Mouse (Mus musculus) cerebellum, adult 2 months (tissue): ENCODE results near the gene Slc10a7. TPM values are rescaled to one million over a fixed set of nuclear protein-coding genes. Genes with fewer than 3 reads are reported as not detected.

Source experiments
- DNase-seq, 2 experiments: peaks; one replicate each; pipeline ENCODE4 v3.0.0; 2021
- H3K27ac ChIP-seq: fragments of 200-500 bp; 2 replicates; pipeline ENCODE4 v1.5.1; 2012; ENCODE audit warnings: low read length, control low read depth, inconsistent platforms; ENCODE audit not compliant: insufficient read depth
- H3K27me3 ChIP-seq: fragments of 200-500 bp; 2 replicates; pipeline ENCODE4 v1.6.1; 2012; ENCODE audit warnings: inconsistent platforms, mild to moderate bottlenecking, low read length, moderate library complexity; ENCODE audit not compliant: control insufficient read depth, insufficient read depth
- H3K4me1 ChIP-seq: fragments of 200-500 bp; 2 replicates; pipeline ENCODE4 v1.6.1; 2011; ENCODE audit warnings: low read length; ENCODE audit not compliant: control insufficient read depth, insufficient read depth
- H3K4me3 ChIP-seq: fragments of 200-500 bp; replicated peaks from 2 replicates; pipeline ENCODE3; 2011; ENCODE audit warnings: mild to moderate bottlenecking, low read depth, low read length, control low read depth; ENCODE audit not compliant: insufficient read depth
- CTCF ChIP-seq: fragments of 200-500 bp; IDR thresholded peaks from 2 replicates; pipeline ENCODE4 v1.5.1; 2011; ENCODE audit warnings: low read depth, mild to moderate bottlenecking, control low read depth, low read length, moderate library complexity, borderline replicate concordance; ENCODE audit not compliant: insufficient read depth
- POLR2A ChIP-seq: fragments of 200-500 bp; IDR thresholded peaks from 2 replicates; pipeline ENCODE4 v1.6.1; 2011; ENCODE audit warnings: low read length, control low read depth, borderline replicate concordance; ENCODE audit not compliant: insufficient read depth
- WGBS: fragments of 180-500 bp; shearing (Covaris S2); methylation state at CpG from one replicate; pipeline ENCODE4 v1.1.7; 2018; 5-methylcytosine and 5-hydroxymethylcytosine counted together
- polyA plus RNA-seq: library from polyadenylated mRNA; depleted of rRNA; stranded (reverse); fragments of >200 nt; gene quantifications from 2 replicates; pipeline ENCODE4 v1.2.3, GENCODE M21; 2012

Slc10a7 gene
- polyA plus RNA-seq, 1 experiment: 6.7 TPM

GRCm38 (mm10) chr8:78724832-78725231, 215.7 kb downstream of the Slc10a7 start:
- Histone ChIP-seq H3K27ac (no peak overlapping the region), H3K27me3 (no peaks in the 10 kb centered on the region), H3K4me1 (no peaks in the 10 kb centered on the region), H3K4me3 (no peak overlapping the region)
- no peak for DNase-seq
- WGBS: 92% methylated on average over 4 of the region's 4 CpGs
- TF ChIP-seq POLR2A: no peak
- TF ChIP-seq CTCF: no peak

DNA sequence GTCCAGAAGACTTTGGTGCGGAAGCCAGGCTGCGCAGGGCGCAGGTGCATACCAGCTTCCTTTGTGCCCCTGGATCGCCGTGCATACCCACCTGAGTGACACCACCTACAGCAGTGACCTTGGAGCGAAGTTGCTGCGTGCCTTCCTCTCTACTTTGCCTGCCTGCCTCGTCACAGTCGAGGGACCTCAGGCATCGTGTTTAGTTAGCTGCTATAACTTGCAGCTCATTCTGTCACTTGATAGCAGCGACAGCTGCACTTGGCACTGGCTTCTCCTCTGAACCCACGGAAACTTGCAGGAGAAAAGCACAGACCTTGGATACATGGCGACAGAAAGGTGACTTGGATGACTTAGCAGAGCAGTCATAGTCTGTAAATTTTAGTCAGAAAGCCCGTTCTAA, 219.1 kb downstream of the Slc10a7 start:
- WGBS: 84% methylated on average over 14 of the region's 14 CpGs
- Histone ChIP-seq H3K4me3 (no peak overlapping the region), H3K27ac (no peak overlapping the region), H3K27me3 (no peaks in the 10 kb centered on the region), H3K4me1 (no peaks in the 10 kb centered on the region)
- DNase-seq: no peak
- no peak for TF ChIP-seq CTCF
- no peak for TF ChIP-seq POLR2A

DNA sequence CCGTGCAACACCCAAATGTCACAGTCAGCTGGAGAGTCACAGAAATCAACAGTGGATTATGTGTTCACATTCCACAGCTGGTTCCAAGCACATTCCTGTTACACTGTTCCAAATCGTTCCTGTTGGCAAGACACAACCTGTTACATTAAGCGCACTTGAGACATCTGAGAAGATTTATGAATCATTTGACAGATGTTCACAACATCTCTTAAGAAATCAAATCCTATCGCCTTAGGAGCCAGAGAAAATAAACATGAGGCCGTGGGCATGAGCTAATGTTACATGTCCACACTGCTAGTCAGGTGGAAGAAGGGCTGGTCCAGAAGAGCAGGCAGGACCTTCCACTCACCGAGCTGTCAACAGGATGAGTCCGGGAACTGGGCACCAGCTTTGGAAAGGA, 223.3 kb downstream of the Slc10a7 start:
- no peak overlapping the region for H3K4me3 ChIP-seq
- no peaks in the 10 kb centered on the region for H3K4me1 ChIP-seq
- no peak for TF ChIP-seq CTCF
- no peak for TF ChIP-seq POLR2A
- 81% methylated on average over 7 of the region's 7 CpGs for WGBS
- no peak for DNase-seq
- no peak overlapping the region for H3K27ac ChIP-seq
- no peaks in the 10 kb centered on the region for H3K27me3 ChIP-seq

GRCm38 (mm10) chr8:78732995-78733512, 223.9 kb downstream of the Slc10a7 start:
- TF ChIP-seq CTCF (no peak), POLR2A (no peak)
- Histone ChIP-seq H3K4me3 (no peak overlapping the region), H3K27me3 (no peaks in the 10 kb centered on the region), H3K27ac (no peak overlapping the region), H3K4me1 (no peaks in the 10 kb centered on the region)
- 74% methylated on average over 12 of the region's 12 CpGs for WGBS
- no peak for DNase-seq

DNA sequence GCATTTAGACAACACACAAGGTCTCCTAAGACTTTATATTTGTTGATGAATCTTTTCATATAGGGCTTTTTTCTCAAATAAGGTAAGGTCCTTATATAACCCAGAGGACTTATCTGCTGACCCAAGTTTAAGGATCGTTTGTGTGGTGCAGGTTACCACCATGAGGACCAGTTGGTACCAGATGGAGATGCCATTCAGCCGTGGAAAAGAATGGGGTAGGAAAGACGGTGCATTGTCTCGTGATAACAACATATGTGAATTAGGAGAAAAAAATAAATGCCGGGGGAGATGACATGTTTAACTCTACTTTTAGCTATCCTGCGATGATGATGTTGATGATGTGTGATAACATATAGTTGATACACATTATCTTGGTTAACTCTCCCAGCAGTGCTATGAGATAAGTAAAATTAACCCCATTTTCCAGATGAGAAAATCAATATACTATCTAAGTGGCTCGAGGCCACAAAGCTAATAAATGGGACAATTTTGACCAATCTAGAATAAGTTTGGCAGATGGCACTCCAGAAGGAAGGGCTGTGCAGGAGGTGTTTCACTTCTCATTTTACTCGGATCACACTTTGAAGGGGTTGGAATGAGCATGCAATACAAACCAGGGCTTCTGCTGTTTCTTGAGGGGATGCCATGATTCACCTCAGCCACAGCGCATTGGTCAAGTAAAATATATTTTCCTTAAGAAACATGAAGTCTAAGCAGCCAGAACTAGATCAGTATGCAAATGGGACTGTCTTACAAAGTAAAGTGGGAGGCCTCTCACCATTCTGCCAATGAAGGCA, 225.8 kb downstream of the Slc10a7 start:
- Histone ChIP-seq H3K4me1 (no peaks in the 10 kb centered on the region), H3K27ac (no peak overlapping the region), H3K27me3 (no peaks in the 10 kb centered on the region), H3K4me3 (no peak overlapping the region)
- WGBS: 69% methylated on average over 9 of the region's 9 CpGs
- TF ChIP-seq CTCF (no peak), POLR2A (no peak)
- DNase-seq: no peak

DNA sequence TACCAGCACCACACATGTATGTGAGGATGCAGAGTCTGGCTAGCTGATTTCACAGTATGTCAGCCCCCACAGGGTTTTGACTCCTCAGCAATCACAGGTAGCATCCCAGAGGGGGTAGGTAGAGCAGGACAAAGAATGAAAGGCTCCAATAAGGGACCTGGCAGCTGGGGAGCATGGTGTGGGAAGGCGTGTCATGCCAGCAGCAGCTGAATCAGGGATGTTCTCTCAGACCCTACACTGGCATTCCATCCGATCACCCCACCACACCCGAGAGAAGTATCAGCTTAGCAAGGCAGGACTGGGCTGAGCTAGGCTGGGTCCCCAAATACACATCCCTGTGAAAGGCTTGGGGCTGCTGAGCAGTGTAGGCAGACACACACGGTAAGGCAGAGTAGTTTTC, 229.2 kb downstream of the Slc10a7 start:
- no peak for TF ChIP-seq CTCF
- TF ChIP-seq POLR2A: no peak
- no peak for DNase-seq
- WGBS: 83% methylated on average over 4 of the region's 4 CpGs
- H3K27me3 ChIP-seq: no peaks in the 10 kb centered on the region
- no peak overlapping the region for H3K27ac ChIP-seq
- no peaks in the 10 kb centered on the region for H3K4me1 ChIP-seq
- H3K4me3 ChIP-seq: no peak overlapping the region

GRCm38 (mm10) chr8:78740936-78741335, 231.8 kb downstream of the Slc10a7 start:
- no peak for DNase-seq
- TF ChIP-seq POLR2A (no peak), CTCF (no peak)
- no peak overlapping the region for H3K27ac ChIP-seq
- no peaks in the 10 kb centered on the region for H3K4me1 ChIP-seq
- H3K27me3 ChIP-seq: no peaks in the 10 kb centered on the region
- H3K4me3 ChIP-seq: no peak overlapping the region
- WGBS: 35% methylated on average over 6 of the region's 6 CpGs

DNA sequence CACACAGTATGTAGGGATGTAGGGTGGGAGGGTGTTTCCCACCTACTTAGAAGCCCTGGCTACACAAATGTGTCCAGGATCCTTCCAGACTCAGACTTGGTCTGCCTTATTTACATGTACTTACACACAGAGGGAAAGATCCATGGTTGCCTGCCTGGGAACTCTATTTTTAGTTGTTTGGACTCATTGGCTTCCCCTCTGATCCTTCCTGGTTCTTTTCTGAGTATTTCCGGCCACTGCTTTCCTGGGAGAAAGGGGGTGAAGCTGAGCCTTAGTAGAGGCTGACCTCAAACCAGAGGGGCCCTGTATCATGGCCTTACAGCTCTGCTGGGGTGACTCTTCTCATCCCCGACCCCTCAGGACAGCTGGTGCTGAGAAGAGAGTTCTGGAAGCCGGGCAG, 232.3 kb downstream of the Slc10a7 start:
- TF ChIP-seq POLR2A (no peak), CTCF (no peak)
- Histone ChIP-seq H3K27me3 (no peaks in the 10 kb centered on the region), H3K4me3 (no peak overlapping the region), H3K4me1 (no peaks in the 10 kb centered on the region), H3K27ac (no peak overlapping the region)
- 63% methylated on average over 3 of the region's 3 CpGs for WGBS
- DNase-seq: no peak
